Mouse (Mus musculus) C2C12 (cell line): ENCODE results near the gene Nrf1.

Source experiments
- CTCF ChIP-seq: IDR thresholded peaks from one replicate; pipeline ENCODE4 v1.5.1; 2011; ENCODE audit not compliant: control insufficient read depth, insufficient read depth, insufficient read length
- USF1 ChIP-seq: IDR thresholded peaks from one replicate; pipeline ENCODE4 v1.6.1; 2011; ENCODE audit warnings: low read depth, mild to moderate bottlenecking, control low read depth, moderate library complexity

- TF ChIP-seq CTCF (no peak), USF1 (no peak)
These were observed 38.6 kb upstream of the Nrf1 start for GRCm38 (mm10) chr6:30009204-30009603.
